ENCODE assay signal across 8 mouse cellular contexts in genomic region chr13:43171020-43171710, GRCm38 (mm10). TPM values are rescaled to one million over a fixed set of nuclear protein-coding genes. Genes with fewer than 3 reads are reported as not detected.
DNase-seq lines count a peak whose midpoint lies in the region; ATAC-seq lines count a peak whose summit lies in the region.

TSS of gene Tbc1d7 (minus strand) at chr13:43171501.

- peak within 1 kb of the TSS; percentile 93 for H3K9ac ChIP-seq in heart, embryonic 14.5 days (ENCODE audit: low read length)
- peak within 1 kb of the TSS; percentile 82 for H3K9ac ChIP-seq in liver, embryonic 13.5 days
- peak within 1 kb of the TSS; percentile 91 for H3K9ac ChIP-seq in stomach, embryonic 16.5 days (ENCODE audit: low read length)

- peak; percentile 83 for ATAC-seq in CD4-positive, CD25-positive, alpha-beta regulatory T cell, adult 4 months
- peak; percentile 94 for ATAC-seq in heart, embryonic 14.5 days (ENCODE audit: insufficient number of reproducible peaks, insufficient read depth, low FRiP score, low read depth)
- ATAC-seq in liver, embryonic 13.5 days (ENCODE audit: low read depth) = peak; percentile 92
- ATAC-seq in stomach, embryonic 16.5 days (ENCODE audit: insufficient read depth, low FRiP score) = peak; percentile 97

- H3K27me3 ChIP-seq in heart, embryonic 14.5 days (ENCODE audit: control insufficient read depth, insufficient read depth, low read length) = no peaks in the 10 kb centered on the region
- no peaks in the 10 kb centered on the region for H3K27me3 ChIP-seq in liver, embryonic 13.5 days
- H3K27me3 ChIP-seq in stomach, embryonic 16.5 days (ENCODE audit: control insufficient read depth, insufficient read depth, low read length) = no peaks in the 10 kb centered on the region

- peak within 1 kb of the TSS; percentile 74 to 87 for H3K27ac ChIP-seq in heart, embryonic 14.5 days (replicated peaks in 1 of 2; ENCODE audit: control insufficient read depth in 1 of 2, insufficient read depth in 1 of 2, low read depth in 2 of 2, low read length in 2 of 2)
- H3K27ac ChIP-seq in liver, embryonic 13.5 days = peak within 1 kb of the TSS; percentile 66
- peak within 1 kb of the TSS; percentile 76 for H3K27ac ChIP-seq in stomach, embryonic 16.5 days (ENCODE audit: low read length)

- H3K4me1 ChIP-seq in heart, embryonic 14.5 days (ENCODE audit: control insufficient read depth in 2 of 2, insufficient read depth in 2 of 2, low read length in 2 of 2) = peaks cover 6 to 18% of the 10 kb centered on the region in 2 experiments
- peaks cover 24% of the 10 kb centered on the region for H3K4me1 ChIP-seq in liver, embryonic 13.5 days (replicated peaks)
- H3K4me1 ChIP-seq in stomach, embryonic 16.5 days (ENCODE audit: control insufficient read depth, insufficient read depth, low read length) = peaks cover 6% of the 10 kb centered on the region; the same call in 1 of the 2 replicates

- peak; percentile 92 for DNase-seq in c-Kit-negative CD71-positive TER-119-positive erythroid progenitor cells, embryonic 14.5 days (ENCODE audit: low read depth, low spot score)
- peak; percentile 77 for DNase-seq in fibroblast of lung, adult 2 months (ENCODE audit: low read depth)
- DNase-seq in kidney, postnatal 14 days = peak; percentile 98
- peak; percentile 95 for DNase-seq in liver, embryonic 13.5 days
- peak; percentile 99 for DNase-seq in neural tube, embryonic 10.5 days (ENCODE audit: extremely low spot score, low spot score)

- H3K4me3 ChIP-seq in heart, embryonic 14.5 days (ENCODE audit: control insufficient read depth in 1 of 2, insufficient read depth in 1 of 2, low read depth in 1 of 2, low read length in 2 of 2) = peak within 1 kb of the TSS; percentile 81 to 86
- peak within 1 kb of the TSS; percentile 71 for H3K4me3 ChIP-seq in liver, embryonic 13.5 days (replicated peaks)
- peak within 1 kb of the TSS; percentile 80 for H3K4me3 ChIP-seq in stomach, embryonic 16.5 days (replicated peaks; ENCODE audit: low read length)

- H3K9me3 ChIP-seq in heart, embryonic 14.5 days (ENCODE audit: control insufficient read depth, low read length) = no peaks in the 10 kb centered on the region
- H3K9me3 ChIP-seq in liver, embryonic 13.5 days (replicated peaks) = no peaks in the 10 kb centered on the region
- H3K9me3 ChIP-seq in stomach, embryonic 16.5 days (replicated peaks; ENCODE audit: control insufficient read depth, low read length) = no peaks in the 10 kb centered on the region

- peak within 1 kb of the TSS; percentile 81 for H3K4me2 ChIP-seq in heart, embryonic 14.5 days (ENCODE audit: low read length)
- H3K4me2 ChIP-seq in liver, embryonic 13.5 days = peak within 1 kb of the TSS; percentile 84
- H3K4me2 ChIP-seq in stomach, embryonic 16.5 days (ENCODE audit: low read depth, low read length) = peak within 1 kb of the TSS; percentile 76

- peaks cover 27% of the 10 kb centered on the region for H3K36me3 ChIP-seq in heart, embryonic 14.5 days (ENCODE audit: control insufficient read depth, insufficient read depth, low read length)
- no peaks in the 10 kb centered on the region for H3K36me3 ChIP-seq in liver, embryonic 13.5 days
- H3K36me3 ChIP-seq in stomach, embryonic 16.5 days (ENCODE audit: control insufficient read depth, insufficient read depth, low read length) = no peaks in the 10 kb centered on the region

- whole genome bisulfite sequencing in heart, embryonic 14.5 days = under 1% methylated on average over 48 of the region's 48 CpGs
- WGBS in liver, embryonic 13.5 days (ENCODE audit: insufficient replicate concordance) = under 1% methylated on average over 48 of the region's 48 CpGs
- under 1% methylated on average over 48 of the region's 48 CpGs for WGBS in stomach, embryonic 16.5 days

RNA-seq across cellular contexts. Expression of gene Tbc1d7, which starts in this region (rescaled TPM):
- polyA plus RNA-seq in CD4-positive, CD25-positive, alpha-beta regulatory T cell, adult 4 months (2017; shearing (Covaris generic)) = 10 to 100 TPM in 1 of 2 experiments, 1 to 10 TPM in 1; 9.8 to 16.0 TPM
- polyA plus RNA-seq in heart, embryonic 14.5 days (2014; fragmentation: Nextera tagmentation; extraction: Ambion mirVana) = 70.5 and 78.1 TPM in 2 replicates
- polyA plus RNA-seq in liver, embryonic 13.5 days (2015; fragmentation: Nextera tagmentation; extraction: Ambion mirVana) = 16.1 and 16.8 TPM in 2 replicates
- 32.5 and 36.7 TPM in 2 replicates for polyA plus RNA-seq in stomach, embryonic 16.5 days (2015; fragmentation: Nextera tagmentation; extraction: Ambion mirVana)

Comparison
In these comparisons a context has a peak if more than half of its experiments do, and no peak if none do; other contexts are left out.
1. Peak in every context shown above with its lines: DNase-seq, ATAC-seq, H3K4me3 ChIP-seq and H3K27ac ChIP-seq.